In genomic region chr2:129893231-129893630, GRCm38 (mm10) we compare ENCODE assay signal across 10 mouse cellular contexts.
A peak's percentile ranks its signal among the peaks of the same experiment; 100 is the strongest.
DNase-seq lines count a peak whose midpoint lies in the region; ATAC-seq lines count a peak whose summit lies in the region.
"Had no signal": no experiment of that assay in that cellular context is flagged by ENCODE, and none has a peak within 500 bp of the region (broad histone marks: within the 10 kb centered on the region; RNA-seq: fewer than 3 reads in every experiment).

No protein-coding gene starts in this region.

- H3K4me1 ChIP-seq in embryonic facial prominence, embryonic 14.5 days (ENCODE audit: control insufficient read depth, insufficient read depth, low read length): no peaks in the 10 kb centered on the region
- H3K4me1 ChIP-seq in embryonic facial prominence, embryonic 10.5 days: no peaks in the 10 kb centered on the region
- no peaks in the 10 kb centered on the region for H3K4me1 ChIP-seq in midbrain, embryonic 11.5 days (ENCODE audit: control insufficient read depth, insufficient read depth, low read length)
- H3K4me1 ChIP-seq: stomach, embryonic 15.5 days had no signal

- H3K36me3 ChIP-seq in embryonic facial prominence, embryonic 14.5 days (ENCODE audit: control insufficient read depth, insufficient read depth, low read length): no peaks in the 10 kb centered on the region
- no peaks in the 10 kb centered on the region for H3K36me3 ChIP-seq in embryonic facial prominence, embryonic 10.5 days (replicated peaks)
- H3K36me3 ChIP-seq in midbrain, embryonic 11.5 days (ENCODE audit: control insufficient read depth, insufficient read depth, low read length): no peaks in the 10 kb centered on the region
- H3K36me3 ChIP-seq: stomach, embryonic 15.5 days had no signal

- H3K27me3 ChIP-seq in embryonic facial prominence, embryonic 14.5 days (replicated peaks; ENCODE audit: control insufficient read depth, insufficient read depth, low read length): no peaks in the 10 kb centered on the region
- H3K27me3 ChIP-seq in embryonic facial prominence, embryonic 10.5 days (replicated peaks; ENCODE audit: low read depth, poor library complexity, severe bottlenecking): no peaks in the 10 kb centered on the region
- H3K27me3 ChIP-seq in midbrain, embryonic 11.5 days (ENCODE audit: control insufficient read depth, insufficient read depth, low read length): no peaks in the 10 kb centered on the region
- H3K27me3 ChIP-seq: stomach, embryonic 15.5 days had no signal

- no peak overlapping the region for H3K4me2 ChIP-seq in embryonic facial prominence, embryonic 14.5 days (ENCODE audit: low read depth, low read length)
- no peak overlapping the region for H3K4me2 ChIP-seq in midbrain, embryonic 11.5 days
- H3K4me2 ChIP-seq: stomach, embryonic 15.5 days had no signal

- no peak overlapping the region for H3K4me3 ChIP-seq in embryonic facial prominence, embryonic 14.5 days (ENCODE audit: low read depth, low read length)
- H3K4me3 ChIP-seq in embryonic facial prominence, embryonic 10.5 days: no peak overlapping the region
- no peak overlapping the region for H3K4me3 ChIP-seq in midbrain, embryonic 11.5 days (ENCODE audit: low read depth, low read length)
- H3K4me3 ChIP-seq: stomach, embryonic 15.5 days had no signal

- H3K27ac ChIP-seq in embryonic facial prominence, embryonic 14.5 days (replicated peaks; ENCODE audit: low read depth, low read length): no peak overlapping the region
- H3K27ac ChIP-seq in embryonic facial prominence, embryonic 10.5 days (replicated peaks): no peak overlapping the region
- H3K27ac ChIP-seq in midbrain, embryonic 11.5 days (ENCODE audit: low read depth, low read length): no peak overlapping the region
- H3K27ac ChIP-seq: stomach, embryonic 15.5 days had no signal

- WGBS in embryonic facial prominence, embryonic 14.5 days: 54% methylated on average over 7 of the region's 7 CpGs
- WGBS in embryonic facial prominence, embryonic 10.5 days: 77% methylated on average over 7 of the region's 7 CpGs
- WGBS in midbrain, embryonic 11.5 days: 90% methylated on average over 7 of the region's 7 CpGs

- ATAC-seq in embryonic facial prominence, embryonic 14.5 days (ENCODE audit: low read depth): no peak
- ATAC-seq in common myeloid progenitor, adult 5-6 weeks (replicated peaks; ENCODE audit: low read depth, poor library complexity, severe bottlenecking): peak; percentile 84
- ATAC-seq in midbrain, embryonic 11.5 days (ENCODE audit: low FRiP score): no peak

- H3K9ac ChIP-seq in embryonic facial prominence, embryonic 14.5 days (ENCODE audit: low read depth, low read length): no peak overlapping the region
- no peak overlapping the region for H3K9ac ChIP-seq in midbrain, embryonic 11.5 days (ENCODE audit: low read length)
- H3K9ac ChIP-seq: stomach, embryonic 15.5 days had no signal

- H3K9me3 ChIP-seq in embryonic facial prominence, embryonic 14.5 days (ENCODE audit: control insufficient read depth, low read length): no peaks in the 10 kb centered on the region
- no peaks in the 10 kb centered on the region for H3K9me3 ChIP-seq in embryonic facial prominence, embryonic 10.5 days
- H3K9me3 ChIP-seq in midbrain, embryonic 11.5 days (ENCODE audit: control insufficient read depth, low read length): no peaks in the 10 kb centered on the region
- H3K9me3 ChIP-seq: stomach, embryonic 15.5 days had no signal

- DNase-seq in embryonic facial prominence, embryonic 14.5 days (ENCODE audit: low spot score): peak; percentile 36
- no peak for DNase-seq in embryonic facial prominence, embryonic 10.5 days (ENCODE audit: low spot score)
- DNase-seq in layer of hippocampus, adult 9-11 months: peak; percentile 76
- no peak for DNase-seq in layer of hippocampus, adult 9-10 months (ENCODE audit: low spot score)
- peak; percentile 55 for DNase-seq in lung, postnatal 25 days (ENCODE audit: low spot score)
- DNase-seq in yolk sac, embryonic 10.5 days (ENCODE audit: low spot score): no peak
- DNase-seq in midbrain, embryonic 11.5 days (ENCODE audit: low spot score, missing footprints): no peak
- DNase-seq: adrenal gland, postnatal 10 days had no signal

Comparison
In these comparisons a context has a peak if more than half of its experiments do, and no peak if none do; other contexts are left out.
1. DNase-seq: peak in embryonic facial prominence, embryonic 14.5 days (single experiment), layer of hippocampus, adult 9-11 months (single experiment) and lung, postnatal 25 days (single experiment); none in embryonic facial prominence, embryonic 10.5 days (single experiment), layer of hippocampus, adult 9-10 months (single experiment), yolk sac, embryonic 10.5 days (single experiment) and midbrain, embryonic 11.5 days (single experiment).